Mouse (Mus musculus) heart, postnatal 0 days (tissue): ENCODE results near the gene Ntf5.

ENCODE experiments used
- CTCF ChIP-seq: IDR thresholded peaks from 2 replicates; pipeline ENCODE4 v1.5.1; 2016; ENCODE audit warnings: antibody characterized with exemption, control low read depth, low read depth
- EP300 ChIP-seq: IDR thresholded peaks from 2 replicates; pipeline ENCODE4 v1.6.1; 2016; ENCODE audit warnings: antibody characterized with exemption, low read depth

DNA sequence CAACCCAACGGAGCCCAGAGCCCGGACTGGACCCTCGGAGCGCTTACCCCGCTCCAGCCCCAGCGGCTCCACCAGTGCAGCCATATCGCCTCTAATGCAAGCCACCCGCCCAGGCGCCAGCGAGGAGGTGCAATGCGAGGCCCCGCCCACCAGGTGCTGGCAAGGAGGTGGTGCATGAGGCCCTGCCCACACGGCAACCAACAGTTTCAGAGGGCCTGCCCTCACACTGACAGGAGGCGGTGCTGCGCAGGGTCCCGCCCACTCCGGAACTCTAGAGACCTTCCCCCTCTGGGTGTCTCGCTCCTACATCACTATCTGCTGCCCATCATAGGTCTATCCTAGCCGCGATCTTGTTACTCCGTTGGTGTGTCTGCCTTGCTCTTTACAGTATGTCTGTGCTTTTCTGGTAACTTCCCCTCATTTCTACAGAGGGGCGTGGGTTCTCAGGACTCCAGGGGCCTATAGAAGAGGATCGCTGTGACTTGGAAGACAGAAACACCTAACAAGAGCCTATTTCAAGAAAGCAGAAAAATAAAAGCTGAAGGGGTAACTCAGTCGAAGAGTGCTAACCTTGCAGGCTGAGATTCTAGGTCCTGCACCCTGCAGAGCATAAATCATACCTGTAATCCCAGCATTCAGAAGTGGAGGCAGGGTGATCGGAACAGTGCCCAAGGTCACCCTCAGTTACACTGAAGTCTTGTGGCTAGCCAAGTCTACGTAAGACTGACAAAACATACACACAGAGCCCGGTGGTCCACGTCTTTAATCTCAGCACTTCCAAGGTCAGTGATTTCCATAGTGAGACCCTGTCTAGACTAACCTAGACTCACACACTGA is 42.8 kb upstream of the Ntf5 start, which contains the start of gene Lin7b:
- TF ChIP-seq CTCF (no peak), EP300 (no peak)
